Mouse (Mus musculus): ENCODE results near the gene Ociad2. TPM values are rescaled to one million over a fixed set of nuclear protein-coding genes. Genes with fewer than 3 reads are reported as not detected.

Gene Ociad2
- 0.82 and 1.2 TPM in 2 replicates for polyA plus RNA-seq (2012)

GRCm38 (mm10) chr5:73340723-73341235 lies at the start of gene Ociad2:
TSS of gene Ociad2 (minus strand) at chr5:73341028.

GRCm38 (mm10) chr5:73292502-73293457 lies 48.0 kb downstream of the Ociad2 start, which contains the start of gene Ociad1:
TSS of gene Ociad1 (plus strand) at chr5:73292784.

Other genes with a start within 250 kb of the Ociad2 start
- gene Fryl, start 84.4 kb downstream of the Ociad2 start, polyA plus RNA-seq (2012): 64.6 and 89.4 TPM in 2 replicates
- gene Ociad1, start 48.2 kb downstream of the Ociad2 start, polyA plus RNA-seq (2012): 101 TPM in 2 replicates
- gene Cwh43, start 65.0 kb upstream of the Ociad2 start, polyA plus RNA-seq (2012): not detected in 2 replicates
- 4.7 and 5.3 TPM in 2 replicates for gene Dcun1d4, start 140.0 kb upstream of the Ociad2 start, polyA plus RNA-seq (2012)